Mouse (Mus musculus): ENCODE measurements at regions not wholly inside any gene's neighbourhood (a gene's known extent, or its start where the extent isn't known, plus 50 kb on each side); places are given as distances from the start of the nearest gene placed in this dataset.

- Histone ChIP-seq H3K27ac (ENCODE audit: low read length) (no peak overlapping the region), H3K4me3 (ENCODE audit: low read length) (no peak overlapping the region), H3K9me3 (ENCODE audit: control insufficient read depth, low read length) (no peaks in the 10 kb centered on the region), H3K27me3 (replicated peaks; ENCODE audit: control insufficient read depth, insufficient read depth, low read length) (no peaks in the 10 kb centered on the region), H3K9ac (ENCODE audit: low read depth, low read length) (no peak overlapping the region), H3K36me3 (ENCODE audit: control insufficient read depth, insufficient read depth, low read length) (no peaks in the 10 kb centered on the region), H3K4me1 (ENCODE audit: control insufficient read depth, insufficient read depth, low read length) (no peaks in the 10 kb centered on the region), H3K4me2 (ENCODE audit: low read depth, low read length) (no peak overlapping the region)
- 20% methylated on average over 2 of the region's 2 CpGs for WGBS
- ATAC-seq: no peak
These were observed 51.5 kb upstream of the Slc25a36 start for GRCm38 (mm10) chr9:97162465-97162864.

Data from intestine, embryonic 16.5 days (tissue).